Mouse (Mus musculus) T-helper 17 cell (primary cell): ENCODE measurements around the gene Nr2f1.

ENCODE experiments used
- in situ Hi-C, 2 experiments: fragments of 300-600 bp; cut with MboI, MseI; formaldehyde crosslinking; loops; 1 replicate in 1 of 2; 2 replicates in 1 of 2; pipeline ENCODE4 v1.15.1; 2025; ENCODE audit warnings: high pct_unique_total_duplicates in 2 of 2

Gene Nr2f1

DNA sequence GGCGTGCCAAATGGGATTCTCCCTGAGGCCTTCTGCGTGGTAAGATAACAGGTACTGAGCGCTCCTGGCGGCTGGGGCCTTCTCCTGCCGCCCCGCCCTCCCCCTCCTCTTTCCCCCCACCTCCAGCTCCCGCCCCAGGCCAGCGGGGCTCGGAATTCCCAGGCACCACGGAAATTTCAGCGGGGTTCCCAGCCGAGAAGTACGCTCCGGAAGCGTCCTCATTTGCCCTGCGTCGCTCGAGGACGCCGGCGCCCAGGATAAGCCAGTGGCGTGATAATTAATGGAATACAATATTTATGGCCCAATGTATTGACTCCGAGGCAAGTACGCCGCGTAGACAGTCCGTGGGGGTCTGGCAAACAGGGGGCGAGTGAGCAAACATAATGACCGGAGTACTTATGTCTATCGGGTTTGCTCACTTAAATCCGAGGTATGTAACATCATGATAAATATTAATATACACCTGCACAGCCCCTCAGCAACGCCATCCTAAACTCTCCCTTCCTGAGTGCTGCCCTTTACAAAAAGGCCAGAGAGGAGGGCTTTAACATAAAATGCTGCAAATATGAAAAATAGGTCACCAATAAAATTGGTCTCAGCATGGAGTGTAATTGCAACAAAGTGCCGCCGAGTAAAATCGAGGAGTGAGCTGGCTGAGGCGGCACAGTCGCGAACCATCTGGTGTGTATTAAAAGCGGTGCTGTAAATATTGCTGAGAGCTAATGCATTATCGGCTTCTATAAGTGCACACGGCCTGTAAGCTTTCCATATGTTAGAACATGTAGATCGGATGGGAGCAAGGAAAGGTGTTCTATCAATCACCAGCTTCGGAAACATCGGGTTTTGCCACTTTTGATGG lies 18.3 kb downstream of the Nr2f1 start:
- in situ Hi-C loops, result loop anchor here (10.0 to 25.0 kb wide), 4 partner anchors 196 to 1344 kb away; no protein-coding TSS in a partner anchor

DNA sequence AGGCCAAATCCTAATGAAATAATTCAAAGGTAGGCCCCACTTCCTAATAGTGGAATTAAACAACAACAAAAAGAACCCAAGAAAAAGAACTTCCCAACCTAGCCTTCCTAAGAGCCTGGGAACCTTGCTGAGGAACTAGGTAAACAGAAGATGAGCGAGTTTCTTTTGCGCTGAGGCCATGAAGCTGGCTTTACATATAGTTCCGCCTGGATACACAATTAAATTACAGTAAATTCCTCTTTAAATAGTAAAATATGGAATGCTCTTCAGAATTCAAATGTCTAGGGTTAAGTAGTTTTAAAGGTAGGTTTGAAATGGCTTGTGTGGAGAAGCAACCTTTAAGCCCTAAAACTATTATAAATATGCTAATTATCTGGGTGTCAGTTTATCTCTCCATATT lies 19.3 kb downstream of the Nr2f1 start:
- in situ Hi-C loops, result loop anchor here (10.0 to 25.0 kb wide), 4 partner anchors 195 to 1343 kb away; no protein-coding TSS in a partner anchor

- in situ Hi-C loops, result loop anchor here (10.0 to 25.0 kb wide), 4 partner anchors 195 to 1342 kb away; no protein-coding TSS in a partner anchor
Measured at GRCm38 (mm10) chr13:78179312-78180097, 20.1 kb downstream of the Nr2f1 start.

DNA sequence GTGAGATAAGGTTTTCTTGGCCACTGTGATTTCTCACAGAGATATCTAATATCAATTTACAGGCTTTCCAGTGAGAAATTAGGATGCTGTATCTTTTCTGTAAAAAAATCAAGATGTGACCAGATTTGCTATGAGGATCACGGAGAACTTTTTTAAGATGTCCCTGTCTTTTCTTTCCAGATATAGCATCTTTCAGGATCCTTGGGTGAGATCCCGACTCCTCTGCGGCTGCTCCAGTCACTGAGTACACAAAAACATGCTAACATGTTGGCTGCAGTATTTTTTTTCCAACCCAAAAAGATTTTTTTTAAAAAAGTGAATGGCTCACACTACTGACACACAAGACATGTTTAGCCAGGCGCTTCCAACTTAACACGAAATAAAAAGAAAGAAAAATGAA lies 20.8 kb downstream of the Nr2f1 start:
- in situ Hi-C loops, result loop anchor here (25.0 kb wide), 3 partner anchors 316 to 1341 kb away; no protein-coding TSS in a partner anchor

DNA sequence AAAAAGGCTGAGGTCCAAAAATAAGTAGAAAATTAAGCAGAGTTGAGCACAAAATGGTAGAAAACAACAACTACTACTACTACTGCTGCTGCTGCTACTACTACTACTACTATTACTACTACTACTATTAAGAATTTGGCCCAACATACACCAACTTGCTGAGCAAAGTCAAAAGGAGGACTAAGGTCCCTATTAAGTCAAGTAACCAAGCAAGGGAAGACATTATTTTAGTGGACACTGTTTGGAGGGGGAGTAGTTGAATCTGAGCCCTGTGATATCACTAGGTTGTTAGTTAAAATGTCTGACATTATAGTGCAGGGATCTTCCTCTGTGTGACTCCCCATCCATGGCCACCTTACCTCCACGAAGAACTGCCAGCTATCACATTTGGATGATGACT lies 21.5 kb downstream of the Nr2f1 start:
- in situ Hi-C loops, result loop anchor here (25.0 kb wide), 3 partner anchors 316 to 1341 kb away; no protein-coding TSS in a partner anchor

- in situ Hi-C loops, result loop anchor here (25.0 kb wide), 3 partner anchors 315 to 1340 kb away; no protein-coding TSS in a partner anchor
Measured at GRCm38 (mm10) chr13:78177381-78177950, 22.1 kb downstream of the Nr2f1 start.

- in situ Hi-C loops, result loop anchor here (25.0 kb wide), 3 partner anchors 314 to 1339 kb away; no protein-coding TSS in a partner anchor
Measured at GRCm38 (mm10) chr13:78175821-78176380, 23.7 kb downstream of the Nr2f1 start.

GRCm38 (mm10) chr13:78174891-78175290 lies 24.7 kb downstream of the Nr2f1 start:
- in situ Hi-C loops, result loop anchor here (25.0 kb wide), 3 partner anchors 313 to 1338 kb away; no protein-coding TSS in a partner anchor

DNA sequence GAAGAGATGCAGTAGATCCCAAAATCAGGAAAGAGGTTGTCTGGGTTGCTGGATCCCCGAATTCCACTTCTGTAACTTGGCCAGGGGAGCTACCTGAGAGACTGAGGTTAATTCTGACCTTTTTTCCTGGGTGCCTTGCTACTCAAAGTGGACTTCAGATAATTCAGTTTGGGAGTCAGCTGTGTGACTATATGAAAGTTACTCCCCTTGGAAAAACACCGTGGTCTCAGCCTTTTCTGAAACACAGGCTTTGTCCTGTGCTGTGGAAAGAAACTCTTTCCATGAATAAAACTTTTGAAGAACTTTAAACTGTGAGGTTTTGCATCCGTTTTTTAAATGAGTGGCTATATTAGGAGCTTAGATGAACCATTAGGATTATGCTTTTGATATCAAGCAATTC lies 25.4 kb downstream of the Nr2f1 start:
- in situ Hi-C loops, result no loop called here

DNA sequence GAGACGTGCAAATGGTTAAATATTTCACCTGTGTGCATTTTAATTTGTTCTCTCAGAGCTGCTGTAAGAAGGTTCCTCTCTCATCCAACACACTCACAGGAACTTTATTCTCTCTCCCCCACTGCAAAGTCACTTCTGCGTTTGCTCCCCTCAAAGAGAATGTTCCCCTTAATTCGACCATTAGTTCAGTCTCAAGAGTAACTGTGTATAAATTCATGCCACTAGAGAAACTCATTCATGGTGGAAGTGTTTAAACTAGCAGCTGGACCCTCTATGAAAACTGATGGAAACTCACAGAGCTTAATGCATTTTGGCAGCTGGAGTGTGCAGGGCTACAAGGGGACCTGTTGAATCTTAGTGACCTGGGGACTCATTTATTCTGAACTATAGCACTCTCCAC lies 26.7 kb downstream of the Nr2f1 start:
- in situ Hi-C loops, result no loop called here

GRCm38 (mm10) chr13:78171984-78172636 lies 27.4 kb downstream of the Nr2f1 start:
- in situ Hi-C loops, result no loop called here

DNA sequence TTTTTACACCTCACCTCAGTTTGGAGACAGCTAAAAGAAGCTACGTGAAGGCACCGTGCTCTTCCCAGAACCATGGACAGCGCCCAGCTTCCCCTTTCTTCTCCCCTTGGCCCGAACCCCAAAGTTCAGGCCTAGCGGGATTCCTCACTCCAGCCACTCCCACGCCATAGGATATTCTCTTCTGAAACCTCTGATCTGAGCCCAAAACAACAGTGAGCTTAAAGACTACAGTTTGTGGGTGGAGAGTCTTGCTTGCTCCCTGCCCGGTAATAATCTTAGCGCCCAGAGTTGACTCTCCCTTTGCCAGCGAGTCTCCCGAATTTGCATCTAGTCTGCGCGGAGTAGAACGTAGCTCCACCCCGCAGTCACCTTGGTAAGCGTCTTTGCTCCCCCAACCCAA lies 28.2 kb downstream of the Nr2f1 start:
- in situ Hi-C loops, result no loop called here

DNA sequence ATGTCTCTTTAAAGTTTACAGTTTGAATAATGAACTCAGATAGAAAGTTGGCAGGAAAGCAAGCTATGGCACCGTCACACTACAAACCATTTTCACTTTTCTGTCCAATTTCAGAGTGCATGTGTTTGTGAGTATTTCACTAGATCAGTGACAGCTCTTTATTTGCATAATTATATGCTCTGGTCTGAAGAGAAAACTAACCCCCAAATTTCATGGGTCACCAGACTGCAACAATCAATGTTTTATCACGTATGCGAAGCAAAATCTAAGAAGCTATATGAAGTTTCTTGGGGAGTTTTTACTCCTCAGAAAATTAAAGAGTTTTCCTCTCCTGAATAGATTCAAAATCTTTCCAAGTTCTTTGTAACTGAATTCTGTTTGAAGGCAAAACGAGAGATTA lies 31.4 kb downstream of the Nr2f1 start:
- in situ Hi-C loops, result loop anchor here in 1 of 2 experiments (10.0 kb wide), 1 partner anchor 453 kb away; no protein-coding TSS in a partner anchor

DNA sequence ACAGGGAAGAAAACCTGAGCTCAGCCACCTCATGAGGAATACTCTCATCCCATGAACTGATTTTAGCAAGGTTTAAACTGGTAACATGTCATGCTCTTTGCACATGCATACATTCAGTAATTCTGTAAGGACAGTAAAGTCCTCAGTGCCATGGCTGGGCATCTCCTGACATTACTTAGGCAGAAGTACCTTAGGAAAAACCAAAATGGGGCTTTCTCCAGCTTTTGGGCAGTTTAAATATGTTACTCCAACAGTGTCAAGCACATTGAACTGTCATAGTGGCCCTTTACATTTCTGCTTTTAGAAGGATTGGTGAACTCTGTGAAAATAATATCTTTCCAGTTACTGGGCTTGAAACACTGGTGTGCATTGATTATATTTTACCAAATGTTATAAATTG lies 34.6 kb downstream of the Nr2f1 start:
- in situ Hi-C loops, result loop anchor here in 1 of 2 experiments (10.0 kb wide), 1 partner anchor 450 kb away; no protein-coding TSS in a partner anchor

GRCm38 (mm10) chr13:78163087-78163958 lies 36.2 kb downstream of the Nr2f1 start:
- in situ Hi-C loops, result loop anchor here in 1 of 2 experiments (10.0 kb wide), 1 partner anchor 449 kb away; no protein-coding TSS in a partner anchor

GRCm38 (mm10) chr13:78162149-78162548 lies 37.4 kb downstream of the Nr2f1 start:
- in situ Hi-C loops, result loop anchor here in 1 of 2 experiments (10.0 kb wide), 1 partner anchor 447 kb away; no protein-coding TSS in a partner anchor

DNA sequence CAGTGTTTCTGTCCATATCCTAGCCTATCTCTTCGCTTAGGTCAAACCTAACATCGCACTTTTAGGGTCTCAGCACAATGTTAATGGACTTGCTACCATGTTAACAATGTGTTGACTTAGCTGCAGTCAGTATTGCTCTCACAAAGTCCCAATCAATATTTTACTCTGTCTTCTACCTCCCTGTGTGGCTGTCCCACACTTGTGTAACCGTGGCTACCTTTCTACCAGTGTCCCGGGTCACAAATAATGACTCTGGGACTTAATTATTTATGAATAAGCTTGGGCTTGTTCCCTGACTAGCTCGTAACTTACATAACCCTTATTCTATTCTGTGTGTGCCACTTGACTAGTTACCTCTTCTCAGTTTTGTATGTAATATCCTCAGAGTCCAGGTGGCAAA lies 42.1 kb downstream of the Nr2f1 start:
- in situ Hi-C loops, result no loop called here
